Mouse (Mus musculus) embryo, embryonic 11.5 days (tissue): ENCODE measurements around the gene Amhr2.

Experiments used
- DNase-seq: peaks from one replicate; pipeline ENCODE4 v3.0.0-alpha.2; 2012; ENCODE audit warnings: low read depth, low spot score

The Amhr2 gene

GRCm38 (mm10) chr15:102470605-102471294 is 25.6 kb downstream of the Amhr2 start:
- DNase-seq: peak; percentile 74

GRCm38 (mm10) chr15:102471295-102471645 is 26.1 kb downstream of the Amhr2 start:
- no peak for DNase-seq

GRCm38 (mm10) chr15:102471727-102472126 is 26.6 kb downstream of the Amhr2 start:
- no peak for DNase-seq

GRCm38 (mm10) chr15:102473246-102473645 is 28.1 kb downstream of the Amhr2 start:
- DNase-seq: no peak

GRCm38 (mm10) chr15:102474520-102474919 is 29.4 kb downstream of the Amhr2 start:
- DNase-seq: no peak

- no peak for DNase-seq
Observed at GRCm38 (mm10) chr15:102483136-102483535, 38.0 kb downstream of the Amhr2 start.

GRCm38 (mm10) chr15:102485853-102486252 is 40.7 kb downstream of the Amhr2 start:
- DNase-seq: no peak

- no peak for DNase-seq
Observed at GRCm38 (mm10) chr15:102487664-102488063, 42.5 kb downstream of the Amhr2 start.

- DNase-seq: no peak
Observed at GRCm38 (mm10) chr15:102498322-102498721, 53.2 kb downstream of the Amhr2 start.

- DNase-seq: no peak
Observed at GRCm38 (mm10) chr15:102499370-102499769, 54.2 kb downstream of the Amhr2 start.

- no peak for DNase-seq
Observed at GRCm38 (mm10) chr15:102499851-102500250, 54.7 kb downstream of the Amhr2 start.

- DNase-seq: no peak
Observed at GRCm38 (mm10) chr15:102500479-102500878, 55.3 kb downstream of the Amhr2 start.

GRCm38 (mm10) chr15:102501084-102501814 is 56.1 kb downstream of the Amhr2 start:
- no peak for DNase-seq

GRCm38 (mm10) chr15:102502254-102502840 is 57.2 kb downstream of the Amhr2 start:
- no peak for DNase-seq

GRCm38 (mm10) chr15:102503447-102503846 is 58.3 kb downstream of the Amhr2 start, which contains the start of gene Gm10337:
TSS of gene Gm10337 (plus strand) at chr15:102503722.
- DNase-seq: no peak
